Mouse (Mus musculus): Measurements from ENCODE around the gene Creb5. TPM values are rescaled to one million over a fixed set of nuclear protein-coding genes. Genes with fewer than 3 reads are reported as not detected.

Creb5 gene
- polyA plus RNA-seq, 1 experiment: 2.3 TPM

GRCm38 (mm10) chr6:53615440-53616211 is 328.6 kb downstream of the Creb5 start:
- Histone ChIP-seq H3K4me3 (ENCODE audit: insufficient read depth, low read length) (no peak overlapping the region), H3K4me1 (ENCODE audit: control insufficient read depth, insufficient read depth, low read length) (peaks cover 1% of the 10 kb centered on the region; the same call in 1 of the 2 replicates)
- TF ChIP-seq POLR2A (IDR thresholded peaks at IDR 0.05; ENCODE audit: extremely low read depth, insufficient read depth, low read length) (no peak), CTCF (IDR thresholded peaks at IDR 0.05; ENCODE audit: extremely low read depth, insufficient read depth, low read length) (no peak)

DNA sequence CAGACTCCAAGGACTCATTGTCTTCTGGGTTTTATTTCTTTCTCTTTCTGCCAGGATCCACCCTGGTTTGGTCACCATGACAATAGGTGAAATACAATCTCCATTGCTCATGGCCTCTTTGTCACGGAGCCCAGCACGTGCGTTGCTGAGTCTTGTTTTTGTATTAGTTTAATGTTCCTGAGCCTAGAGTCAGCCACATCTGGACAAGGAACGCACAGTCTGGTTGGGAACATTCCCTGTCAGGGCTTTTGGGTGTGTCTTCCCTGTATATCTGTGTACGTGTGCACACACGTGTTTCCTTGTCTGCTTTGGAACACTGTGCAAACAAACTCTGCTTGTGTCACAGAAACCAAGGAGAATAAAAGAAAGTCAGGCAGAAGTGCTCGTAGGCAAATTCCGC is 331.1 kb downstream of the Creb5 start:
- H3K4me1 ChIP-seq (ENCODE audit: control insufficient read depth, insufficient read depth, low read length): no peaks in the 10 kb centered on the region
- H3K27ac ChIP-seq (ENCODE audit: insufficient read depth, low read length): no peak overlapping the region
- H3K4me3 ChIP-seq (ENCODE audit: insufficient read depth, low read length): no peak overlapping the region
- no peak for TF ChIP-seq POLR2A (IDR thresholded peaks at IDR 0.05; ENCODE audit: extremely low read depth, insufficient read depth, low read length)
- no peak for TF ChIP-seq CTCF (IDR thresholded peaks at IDR 0.05; ENCODE audit: extremely low read depth, insufficient read depth, low read length)

More at GRCm38 (mm10) chr6:53615440-53616211, 328.6 kb downstream of the Creb5 start:
- H3K27ac ChIP-seq (ENCODE audit: insufficient read depth, low read length): no peak overlapping the region

- Histone ChIP-seq H3K4me1 (ENCODE audit: control insufficient read depth, insufficient read depth, low read length) (no peaks in the 10 kb centered on the region), H3K4me3 (ENCODE audit: insufficient read depth, low read length) (no peak overlapping the region), H3K27ac (ENCODE audit: insufficient read depth, low read length) (no peak overlapping the region)
- TF ChIP-seq POLR2A (IDR thresholded peaks at IDR 0.05; ENCODE audit: extremely low read depth, insufficient read depth, low read length) (no peak), CTCF (IDR thresholded peaks at IDR 0.05; ENCODE audit: extremely low read depth, insufficient read depth, low read length) (no peak)
These were observed 332.6 kb downstream of the Creb5 start for GRCm38 (mm10) chr6:53619676-53620075.

GRCm38 (mm10) chr6:53621295-53621694 is 334.2 kb downstream of the Creb5 start:
- H3K4me3 ChIP-seq (ENCODE audit: insufficient read depth, low read length): no peak overlapping the region
- TF ChIP-seq CTCF (IDR thresholded peaks at IDR 0.05; ENCODE audit: extremely low read depth, insufficient read depth, low read length): no peak
- TF ChIP-seq POLR2A (IDR thresholded peaks at IDR 0.05; ENCODE audit: extremely low read depth, insufficient read depth, low read length): no peak
- H3K4me1 ChIP-seq (ENCODE audit: control insufficient read depth, insufficient read depth, low read length): no peaks in the 10 kb centered on the region; the same call in 1 of the 2 replicates
- H3K27ac ChIP-seq (ENCODE audit: insufficient read depth, low read length): no peak overlapping the region

- Histone ChIP-seq H3K4me3 (ENCODE audit: insufficient read depth, low read length) (no peak overlapping the region), H3K4me1 (ENCODE audit: control insufficient read depth, insufficient read depth, low read length) (no peaks in the 10 kb centered on the region; the same call in 1 of the 2 replicates), H3K27ac (ENCODE audit: insufficient read depth, low read length) (peak overlapping the region; percentile 37; the same call in 1 of the 2 replicates)
- TF ChIP-seq CTCF (IDR thresholded peaks at IDR 0.05; ENCODE audit: extremely low read depth, insufficient read depth, low read length) (no peak), POLR2A (IDR thresholded peaks at IDR 0.05; ENCODE audit: extremely low read depth, insufficient read depth, low read length) (no peak)
These were observed 337.6 kb downstream of the Creb5 start for GRCm38 (mm10) chr6:53624455-53625276.

- H3K4me1 ChIP-seq (ENCODE audit: control insufficient read depth, insufficient read depth, low read length): no peaks in the 10 kb centered on the region; the same call in 1 of the 2 replicates
- no peak overlapping the region for H3K27ac ChIP-seq (ENCODE audit: insufficient read depth, low read length)
- no peak overlapping the region for H3K4me3 ChIP-seq (ENCODE audit: insufficient read depth, low read length)
- no peak for TF ChIP-seq POLR2A (IDR thresholded peaks at IDR 0.05; ENCODE audit: extremely low read depth, insufficient read depth, low read length)
- TF ChIP-seq CTCF (IDR thresholded peaks at IDR 0.05; ENCODE audit: extremely low read depth, insufficient read depth, low read length): no peak
These were observed 339.0 kb downstream of the Creb5 start for GRCm38 (mm10) chr6:53626044-53626443.

GRCm38 (mm10) chr6:53628714-53629113 is 341.6 kb downstream of the Creb5 start:
- TF ChIP-seq CTCF (IDR thresholded peaks at IDR 0.05; ENCODE audit: extremely low read depth, insufficient read depth, low read length) (no peak), POLR2A (IDR thresholded peaks at IDR 0.05; ENCODE audit: extremely low read depth, insufficient read depth, low read length) (no peak)
- Histone ChIP-seq H3K4me1 (ENCODE audit: control insufficient read depth, insufficient read depth, low read length) (no peaks in the 10 kb centered on the region; the same call in 1 of the 2 replicates), H3K27ac (ENCODE audit: insufficient read depth, low read length) (no peak overlapping the region), H3K4me3 (ENCODE audit: insufficient read depth, low read length) (no peak overlapping the region)

DNA sequence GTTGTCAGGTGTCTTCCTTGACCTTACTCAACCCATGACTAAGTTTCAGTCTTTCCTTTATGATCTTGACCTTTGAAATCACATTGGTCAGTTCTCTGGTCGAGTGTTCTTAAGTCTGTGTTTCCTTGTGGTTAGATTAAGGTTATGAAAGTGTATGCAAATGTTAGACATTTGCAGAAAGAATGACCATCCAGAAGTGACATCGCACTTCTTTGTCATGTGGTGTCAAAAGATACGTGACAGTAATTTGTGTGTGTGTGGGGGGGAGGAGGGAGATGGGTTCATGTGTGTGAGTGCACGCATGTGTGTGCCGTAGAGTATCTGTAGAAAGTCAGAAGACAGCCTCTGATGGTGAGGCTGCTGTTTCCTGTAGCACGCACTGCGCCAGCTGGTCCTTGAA is 348.4 kb downstream of the Creb5 start:
- TF ChIP-seq CTCF (IDR thresholded peaks at IDR 0.05; ENCODE audit: extremely low read depth, insufficient read depth, low read length) (no peak), POLR2A (IDR thresholded peaks at IDR 0.05; ENCODE audit: extremely low read depth, insufficient read depth, low read length) (no peak)
- Histone ChIP-seq H3K27ac (ENCODE audit: insufficient read depth, low read length) (no peak overlapping the region), H3K4me3 (ENCODE audit: insufficient read depth, low read length) (no peak overlapping the region), H3K4me1 (ENCODE audit: control insufficient read depth, insufficient read depth, low read length) (no peaks in the 10 kb centered on the region)

Data from cortical plate, adult 2 months (tissue).